Mouse (Mus musculus) embryonic facial prominence, embryonic 12.5 days (tissue): ENCODE results near the gene Cpsf3. TPM values are rescaled to one million over a fixed set of nuclear protein-coding genes. Genes with fewer than 3 reads are reported as not detected.

Source experiments
- ATAC-seq: fragments of 200-750 bp; cut with Nextera tagmentation; 2 replicates; pipeline ENCODE4 v1.8.0; 2017; ENCODE audit not compliant: insufficient number of reproducible peaks, insufficient read depth, low FRiP score, low TSS enrichment
- H3K27ac ChIP-seq: fragments of 300-500 bp; sonication (generic); 2 replicates; pipeline ENCODE4 v1.5.1; 2016; ENCODE audit warnings: mild to moderate bottlenecking
- H3K27me3 ChIP-seq: fragments of 300-500 bp; sonication (generic); 2 replicates; pipeline ENCODE4 v1.6.1; 2016; ENCODE audit warnings: mild to moderate bottlenecking, moderate library complexity
- H3K36me3 ChIP-seq: fragments of 300-500 bp; sonication (generic); 2 replicates; pipeline ENCODE4 v1.6.1; 2016; ENCODE audit warnings: mild to moderate bottlenecking
- H3K4me1 ChIP-seq: fragments of 300-500 bp; sonication (generic); 2 replicates; pipeline ENCODE4 v1.6.1; 2016
- H3K4me2 ChIP-seq: fragments of 300-500 bp; sonication (generic); replicated peaks from 2 replicates; pipeline ENCODE4 v1.6.1; 2016; ENCODE audit warnings: mild to moderate bottlenecking, moderate library complexity
- H3K4me3 ChIP-seq: fragments of 300-500 bp; sonication (generic); 2 replicates; pipeline ENCODE4 v1.5.1; 2016; ENCODE audit warnings: mild to moderate bottlenecking
- H3K9ac ChIP-seq: fragments of 300-500 bp; sonication (generic); 2 replicates; pipeline ENCODE4 v1.6.1; 2016; ENCODE audit warnings: mild to moderate bottlenecking, moderate library complexity
- H3K9me3 ChIP-seq: fragments of 300-500 bp; sonication (generic); 2 replicates; pipeline ENCODE4 v1.6.1; 2016; ENCODE audit warnings: mild to moderate bottlenecking, moderate library complexity
- WGBS: fragments of 180-500 bp; shearing (Covaris S2); methylation state at CpG from one replicate; pipeline ENCODE4 v1.1.7; 2016; 5-methylcytosine and 5-hydroxymethylcytosine counted together
- polyA plus RNA-seq: library from polyadenylated mRNA; unstranded; fragments of >200 nt; fragmentation: Nextera tagmentation; extraction: Ambion mirVana; gene quantifications from 2 replicates; pipeline ENCODE4 v1.2.1, GENCODE M21; 2016

The Cpsf3 gene
- polyA plus RNA-seq, 1 experiment from 2014 or later = 124 TPM

DNA sequence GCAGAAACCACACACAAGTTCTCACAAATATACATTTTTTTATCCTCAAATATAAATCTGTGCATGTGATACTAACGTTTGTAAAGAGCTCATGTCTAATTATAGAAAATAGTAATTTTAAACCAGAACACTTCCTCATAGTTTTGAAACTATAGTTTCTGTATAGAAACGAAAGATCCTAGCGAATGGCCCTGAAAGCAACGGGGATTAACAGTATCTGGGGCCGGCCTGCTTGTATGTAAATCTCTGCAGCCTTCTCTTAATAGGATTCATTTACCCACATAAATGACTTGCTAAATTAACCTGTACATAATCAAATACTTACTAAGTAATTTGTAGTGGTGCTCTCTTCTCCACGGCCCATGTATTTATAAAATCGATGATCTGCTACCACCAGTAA lies 61.8 kb downstream of the Cpsf3 start:
- Histone ChIP-seq H3K4me1 (no peaks in the 10 kb centered on the region), H3K9ac (no peak overlapping the region), H3K4me3 (no peak overlapping the region), H3K4me2 (no peak overlapping the region), H3K9me3 (no peaks in the 10 kb centered on the region), H3K36me3 (peaks cover 37% of the 10 kb centered on the region), H3K27me3 (no peaks in the 10 kb centered on the region), H3K27ac (no peak overlapping the region)
- WGBS = 93% methylated on average over 7 of the region's 7 CpGs
- ATAC-seq = no peak

DNA sequence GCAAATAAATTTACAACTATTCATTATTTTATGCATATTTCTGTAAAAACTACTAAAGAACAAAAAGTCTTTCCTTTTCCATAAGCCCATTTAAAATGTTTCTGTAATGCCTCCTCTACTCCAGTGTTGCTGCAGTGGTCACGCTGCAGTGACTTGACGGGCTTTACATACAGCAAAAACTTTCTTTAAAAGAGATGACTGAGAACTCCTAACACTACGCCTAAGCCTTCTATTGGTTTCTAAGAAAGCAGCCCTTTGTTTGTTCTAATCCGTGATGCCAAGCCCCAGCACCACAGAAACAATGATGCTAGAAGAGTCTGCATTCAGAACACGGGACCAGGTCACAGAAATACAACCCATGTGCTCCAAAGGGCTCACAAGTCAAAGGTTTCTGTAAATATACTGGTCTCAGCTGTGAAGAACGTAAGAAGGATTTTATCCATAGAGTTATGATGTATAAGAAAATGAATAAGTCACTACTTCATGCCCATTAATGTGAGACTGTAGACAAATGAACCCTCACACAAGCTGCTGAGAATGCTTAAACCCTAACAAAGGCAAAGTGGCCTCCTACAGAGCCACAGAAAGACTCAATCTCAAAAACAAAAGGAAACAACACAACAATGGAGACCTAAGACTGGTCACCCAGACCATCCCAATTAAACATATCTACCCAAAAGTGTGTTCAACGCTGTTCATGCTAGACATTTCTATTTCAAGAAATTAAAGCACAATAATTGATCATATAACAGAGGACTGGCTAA lies 65.1 kb downstream of the Cpsf3 start:
- H3K27me3 ChIP-seq = no peaks in the 10 kb centered on the region
- H3K4me3 ChIP-seq = no peak overlapping the region
- no peak overlapping the region for H3K4me2 ChIP-seq
- no peaks in the 10 kb centered on the region for H3K9me3 ChIP-seq
- H3K27ac ChIP-seq = no peak overlapping the region
- H3K4me1 ChIP-seq = no peaks in the 10 kb centered on the region
- ATAC-seq = no peak
- WGBS = 60% methylated on average over 7 of the region's 7 CpGs
- peaks cover 54% of the 10 kb centered on the region for H3K36me3 ChIP-seq
- no peak overlapping the region for H3K9ac ChIP-seq

- peaks cover 45% of the 10 kb centered on the region for H3K36me3 ChIP-seq
- no peak overlapping the region for H3K27ac ChIP-seq
- H3K9me3 ChIP-seq = no peaks in the 10 kb centered on the region
- no peak overlapping the region for H3K4me2 ChIP-seq
- H3K4me3 ChIP-seq = no peak overlapping the region
- ATAC-seq = no peak
- H3K27me3 ChIP-seq = no peaks in the 10 kb centered on the region
- no peaks in the 10 kb centered on the region for H3K4me1 ChIP-seq
- H3K9ac ChIP-seq = no peak overlapping the region
- 91% methylated on average over 8 of the region's 8 CpGs for WGBS
Measured at GRCm38 (mm10) chr12:21353681-21354080, 68.5 kb downstream of the Cpsf3 start.

GRCm38 (mm10) chr12:21362686-21363085 lies 77.5 kb downstream of the Cpsf3 start:
- WGBS = 86% methylated on average over 2 of the region's 2 CpGs

GRCm38 (mm10) chr12:21363195-21363594 lies 78.0 kb downstream of the Cpsf3 start:
- Histone ChIP-seq H3K9ac (no peak overlapping the region), H3K27ac (no peak overlapping the region), H3K4me3 (no peak overlapping the region), H3K36me3 (no peaks in the 10 kb centered on the region), H3K27me3 (no peaks in the 10 kb centered on the region), H3K4me1 (no peaks in the 10 kb centered on the region), H3K9me3 (no peaks in the 10 kb centered on the region), H3K4me2 (no peak overlapping the region)
- ATAC-seq = no peak
- WGBS = 88% methylated on average over 3 of the region's 3 CpGs

More at GRCm38 (mm10) chr12:21362686-21363085, 77.5 kb downstream of the Cpsf3 start:
- Histone ChIP-seq H3K36me3 (no peaks in the 10 kb centered on the region), H3K4me3 (no peak overlapping the region), H3K9me3 (no peaks in the 10 kb centered on the region), H3K4me1 (no peaks in the 10 kb centered on the region), H3K9ac (no peak overlapping the region), H3K27ac (no peak overlapping the region), H3K27me3 (no peaks in the 10 kb centered on the region), H3K4me2 (no peak overlapping the region)
- ATAC-seq = no peak

Other genes starting within 250 kb of the Cpsf3 start
- gene Itgb1bp1, start 893 bp downstream of the Cpsf3 start, polyA plus RNA-seq = 48.3 and 53.4 TPM in 2 replicates
- 58.1 and 58.9 TPM in 2 replicates for gene Iah1, start 31.0 kb downstream of the Cpsf3 start, polyA plus RNA-seq
- gene Adam17, start 88.2 kb downstream of the Cpsf3 start, polyA plus RNA-seq = 43.6 and 44.7 TPM in 2 replicates
- 875 and 900 TPM in 2 replicates for gene Ywhaq, start 132.2 kb downstream of the Cpsf3 start, polyA plus RNA-seq